Mouse (Mus musculus) left cerebral cortex, postnatal 14 days (tissue): ENCODE data around the gene Gm9922. TPM values are rescaled to one million over a fixed set of nuclear protein-coding genes. Genes with fewer than 3 reads are reported as not detected.

ENCODE experiments used
- DNase-seq, 2 experiments: peaks; one replicate each; pipeline ENCODE4 v3.0.0; 2021 to 2022; ENCODE audit warnings: low spot score in 2 of 2, mixed read lengths in 1 of 2
- intact Hi-C: fragments of 180-260 bp; cut with DNase I; formaldehyde crosslinking; loops from one replicate; pipeline ENCODE4 v1.15.1; 2025
- total RNA-seq, 2 experiments: library from RNA; stranded (reverse); gene quantifications; 2 replicates each; pipeline ENCODE4 v1.2.3; 2021

Gene Gm9922
- total RNA-seq, 2 experiments from 2014 or later = not detected

DNA sequence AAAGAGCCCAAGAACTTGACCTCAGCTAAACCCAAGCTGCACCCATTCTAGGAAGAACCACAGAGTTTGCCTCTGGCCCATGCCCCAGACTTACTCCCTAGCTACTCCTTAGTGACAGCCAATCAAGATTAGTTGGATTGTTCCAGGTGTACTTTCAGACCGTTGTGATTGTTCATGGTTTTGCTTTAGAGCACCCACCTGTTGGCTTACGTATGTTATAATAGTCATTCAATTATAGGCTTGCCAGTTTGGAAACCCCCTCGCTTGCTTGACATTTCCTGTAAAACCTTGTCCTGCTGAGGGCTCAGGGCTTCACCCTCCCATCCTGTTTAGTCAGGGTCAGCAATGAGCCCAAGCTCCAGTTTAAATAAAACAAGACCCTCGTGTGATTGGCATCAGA is 25.1 kb downstream of the Gm9922 start:
- no peak for DNase-seq
- intact Hi-C loops = no loop called here

DNA sequence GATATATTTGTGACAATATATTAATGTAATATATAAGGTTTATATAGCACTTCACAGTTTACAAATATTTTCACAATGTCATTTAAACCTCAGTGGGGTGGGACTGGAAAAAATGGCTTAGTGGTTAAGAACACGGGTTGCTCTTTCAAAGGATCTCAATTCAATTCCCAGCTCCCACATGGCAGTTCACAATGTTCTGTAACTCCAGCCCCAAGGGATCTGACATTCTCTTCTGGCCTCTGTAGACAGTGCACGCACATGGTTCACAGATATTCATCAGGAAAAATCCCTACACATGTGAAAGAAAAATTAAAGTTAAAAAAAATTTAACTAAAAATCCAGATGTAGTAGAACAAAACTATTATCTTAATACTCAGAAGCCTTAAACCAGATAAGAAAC is 41.2 kb downstream of the Gm9922 start:
- intact Hi-C loops = no loop called here
- DNase-seq = no peak

DNA sequence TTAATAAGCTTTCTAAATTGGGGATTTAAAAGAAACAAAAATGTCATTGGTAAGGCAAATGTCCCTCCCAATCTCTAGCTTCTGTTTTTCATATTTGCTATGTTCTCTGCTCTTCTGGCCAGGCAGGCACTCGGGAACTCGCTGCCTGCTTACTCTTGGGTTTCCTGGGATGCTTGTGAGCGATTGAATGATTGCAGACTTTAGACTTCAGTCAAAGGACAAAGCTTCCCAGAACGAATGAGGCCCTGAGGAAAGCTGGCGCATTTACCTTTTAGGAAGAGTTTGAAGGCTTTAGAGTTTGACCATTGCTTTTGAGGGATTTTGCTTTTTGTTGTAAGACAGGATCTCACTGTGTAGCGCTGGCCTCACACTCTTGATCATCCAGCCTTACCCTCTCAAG is 41.9 kb downstream of the Gm9922 start:
- intact Hi-C loops = no loop called here

More for the DNA sequence above, 41.9 kb downstream of the Gm9922 start:
- no peak for DNase-seq

Other genes starting within 250 kb of the Gm9922 start
- gene Tbc1d4, start 120.6 kb downstream of the Gm9922 start, total RNA-seq = 10 to 100 TPM in 1 of 2 experiments, 1 to 10 TPM in 1; 6.8 to 10.1 TPM
- 10 to 100 TPM; 57.2 to 57.5 TPM for gene Commd6, start 89.1 kb downstream of the Gm9922 start, total RNA-seq
- 10 to 100 TPM; 55.3 to 57.6 TPM for gene Uchl3, start 75.8 kb downstream of the Gm9922 start, total RNA-seq
- gene Lmo7, start 143 bp upstream of the Gm9922 start, total RNA-seq = 10 to 100 TPM; 84.0 to 89.7 TPM